ENCODE assay signal across 10 mouse cellular contexts in genomic region chr1:138928671-138929483, GRCm38 (mm10). TPM values are rescaled to one million over a fixed set of nuclear protein-coding genes. Genes with fewer than 3 reads are reported as not detected.
A peak's percentile ranks its signal among the peaks of the same experiment; 100 is the strongest.
DNase-seq lines count a peak whose midpoint lies in the region; ATAC-seq lines count a peak whose summit lies in the region.
"Had no signal": no experiment of that assay in that cellular context is flagged by ENCODE, and none has a peak within 500 bp of the region (broad histone marks: within the 10 kb centered on the region; RNA-seq: fewer than 3 reads in every experiment).

No protein-coding gene starts in this region.

- no peaks in the 10 kb centered on the region for H3K4me1 ChIP-seq in forebrain, embryonic 14.5 days (ENCODE audit: control insufficient read depth, insufficient read depth, low read length)
- H3K4me1 ChIP-seq in forebrain, embryonic 12.5 days: no peaks in the 10 kb centered on the region
- peaks cover 26% of the 10 kb centered on the region for H3K4me1 ChIP-seq in heart, embryonic 16.5 days (ENCODE audit: control insufficient read depth, insufficient read depth, low read length)
- H3K4me1 ChIP-seq: neural tube, embryonic 13.5 days had no signal

- H3K27ac ChIP-seq in forebrain, embryonic 14.5 days (ENCODE audit: low read depth, low read length): no peak overlapping the region
- H3K27ac ChIP-seq in forebrain, embryonic 12.5 days: no peak overlapping the region
- peak overlapping the region; percentile 85 for H3K27ac ChIP-seq in heart, embryonic 16.5 days (ENCODE audit: low read length)
- H3K27ac ChIP-seq: embryonic facial prominence, embryonic 15.5 days; neural tube, embryonic 13.5 days had no signal

- no peak overlapping the region for H3K4me2 ChIP-seq in forebrain, embryonic 14.5 days (ENCODE audit: low read length)
- no peak overlapping the region for H3K4me2 ChIP-seq in forebrain, embryonic 12.5 days
- H3K4me2 ChIP-seq in heart, embryonic 16.5 days (ENCODE audit: low read depth, low read length): peak overlapping the region; percentile 40
- H3K4me2 ChIP-seq: embryonic facial prominence, embryonic 15.5 days; neural tube, embryonic 13.5 days had no signal

- H3K4me3 ChIP-seq in forebrain, embryonic 14.5 days (ENCODE audit: low read depth, low read length): no peak overlapping the region
- no peak overlapping the region for H3K4me3 ChIP-seq in forebrain, embryonic 12.5 days (replicated peaks)
- H3K4me3 ChIP-seq in heart, embryonic 16.5 days (ENCODE audit: low read length): no peak overlapping the region
- H3K4me3 ChIP-seq: embryonic facial prominence, embryonic 15.5 days; neural tube, embryonic 13.5 days had no signal

- H3K27me3 ChIP-seq in forebrain, embryonic 14.5 days (replicated peaks; ENCODE audit: control insufficient read depth, insufficient read depth, low read length): no peaks in the 10 kb centered on the region
- no peaks in the 10 kb centered on the region for H3K27me3 ChIP-seq in forebrain, embryonic 12.5 days
- H3K27me3 ChIP-seq in heart, embryonic 16.5 days (ENCODE audit: control insufficient read depth, insufficient read depth, low read length): no peaks in the 10 kb centered on the region
- H3K27me3 ChIP-seq: embryonic facial prominence, embryonic 15.5 days; neural tube, embryonic 13.5 days had no signal

- no peak overlapping the region for H3K9ac ChIP-seq in forebrain, embryonic 14.5 days (ENCODE audit: low read length)
- H3K9ac ChIP-seq in forebrain, embryonic 12.5 days: no peak overlapping the region
- no peak overlapping the region for H3K9ac ChIP-seq in heart, embryonic 16.5 days (ENCODE audit: low read length)
- H3K9ac ChIP-seq: embryonic facial prominence, embryonic 15.5 days; neural tube, embryonic 13.5 days had no signal

- WGBS in forebrain, embryonic 14.5 days: 81% methylated on average over 11 of the region's 11 CpGs
- 87% methylated on average over 11 of the region's 11 CpGs for WGBS in forebrain, embryonic 12.5 days
- 50% methylated on average over 11 of the region's 11 CpGs for WGBS in heart, embryonic 16.5 days

- no peaks in the 10 kb centered on the region for H3K9me3 ChIP-seq in forebrain, embryonic 14.5 days (replicated peaks; ENCODE audit: control insufficient read depth, low read length)
- no peaks in the 10 kb centered on the region for H3K9me3 ChIP-seq in forebrain, embryonic 12.5 days
- no peaks in the 10 kb centered on the region for H3K9me3 ChIP-seq in heart, embryonic 16.5 days (replicated peaks; ENCODE audit: control insufficient read depth, low read length)
- H3K9me3 ChIP-seq: embryonic facial prominence, embryonic 15.5 days; neural tube, embryonic 13.5 days had no signal

- DNase-seq in forebrain, embryonic 14.5 days (ENCODE audit: low spot score): peak; percentile 65
- DNase-seq in adrenal gland, postnatal 14 days: peak; percentile 63
- DNase-seq in layer of hippocampus, adult 8-10 months (ENCODE audit: low spot score in 2 of 2): peak; percentile 27 to 38
- DNase-seq in lung, postnatal 25 days (ENCODE audit: low spot score): peak; percentile 89
- no peak for DNase-seq in thymus, postnatal 4 days
- no peak for DNase-seq in cerebellum, postnatal 36 days

- no peaks in the 10 kb centered on the region for H3K36me3 ChIP-seq in forebrain, embryonic 14.5 days (ENCODE audit: control insufficient read depth, insufficient read depth, low read length)
- H3K36me3 ChIP-seq in forebrain, embryonic 12.5 days (replicated peaks): no peaks in the 10 kb centered on the region
- no peaks in the 10 kb centered on the region for H3K36me3 ChIP-seq in heart, embryonic 16.5 days (ENCODE audit: control insufficient read depth, insufficient read depth)
- H3K36me3 ChIP-seq: embryonic facial prominence, embryonic 15.5 days; neural tube, embryonic 13.5 days had no signal

- ATAC-seq in forebrain, embryonic 14.5 days: no peak
- ATAC-seq in forebrain, embryonic 12.5 days (ENCODE audit: low FRiP score): no peak
- peak; percentile 94 for ATAC-seq in heart, embryonic 16.5 days (replicated peaks; ENCODE audit: extremely low read depth, insufficient read depth, low FRiP score)

RNA-seq across cellular contexts. Expression of gene Dennd1b, which starts 34.4 kb away (rescaled TPM):
- 6.1 and 8.4 TPM in 2 replicates for polyA plus RNA-seq in forebrain, embryonic 14.5 days (2014; fragmentation: Nextera tagmentation; extraction: Ambion mirVana)
- polyA plus RNA-seq in forebrain, embryonic 12.5 days (2016; fragmentation: Nextera tagmentation; extraction: Ambion mirVana): 12.9 and 14.5 TPM in 2 replicates
- 19.3 and 23.7 TPM in 2 replicates for total RNA-seq in adrenal gland, postnatal 14 days (2021)
- polyA plus RNA-seq in heart, embryonic 16.5 days (2015; fragmentation: Nextera tagmentation; extraction: Ambion mirVana): 10.0 and 13.0 TPM in 2 replicates
- 10 to 100 TPM; 45.2 to 65.3 (median 56.2) TPM for total RNA-seq in layer of hippocampus, adult 8-10 months (2022)

Comparison
In these comparisons a context has a peak if more than half of its experiments do, and no peak if none do; other contexts are left out.
1. DNase-seq: peak in forebrain, embryonic 14.5 days (single experiment), adrenal gland, postnatal 14 days (single experiment), layer of hippocampus, adult 8-10 months (2 of 2) and lung, postnatal 25 days (single experiment); none in thymus, postnatal 4 days (single experiment) and cerebellum, postnatal 36 days (0 of 2).